Mouse (Mus musculus) megakaryocyte, embryonic 14.5 days (primary cell): ENCODE results near the gene Nfix.

ENCODE experiments used
- FLI1 ChIP-seq: IDR thresholded peaks from 2 replicates; pipeline ENCODE4 v1.6.1; 2012; ENCODE audit warnings: low read length, inconsistent platforms, mixed read lengths
- GATA1 ChIP-seq: IDR thresholded peaks from 3 replicates; pipeline ENCODE4 v1.6.1; 2012; ENCODE audit warnings: mixed read lengths, low read length, inconsistent platforms, borderline replicate concordance

DNA sequence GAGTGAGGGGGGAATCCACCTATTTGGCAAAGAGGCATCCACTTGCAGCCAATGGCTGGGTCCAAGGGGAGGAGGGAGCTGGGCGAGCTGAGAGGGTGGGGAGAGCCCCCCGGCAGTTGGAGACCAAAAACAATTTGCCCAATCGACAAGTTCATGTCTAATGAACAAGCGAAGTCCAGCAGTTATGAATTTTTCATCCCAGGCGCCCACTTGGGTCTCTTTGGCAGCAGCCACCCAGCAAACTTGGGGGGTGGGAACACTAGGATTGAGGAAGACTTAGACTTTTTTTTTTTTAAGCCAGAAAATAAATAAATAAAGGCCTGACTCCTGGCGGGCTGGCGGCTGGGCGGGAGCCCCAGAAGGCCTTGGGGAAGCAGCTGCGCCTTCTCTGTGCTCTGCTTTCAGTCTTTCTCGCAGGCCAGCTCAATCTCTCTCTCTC is 25.7 kb downstream of the Nfix start:
- TF ChIP-seq FLI1 (no peak), GATA1 (no peak)
